Mouse (Mus musculus): ENCODE results near the gene Bcdin3d. TPM values are rescaled to one million over a fixed set of nuclear protein-coding genes. Genes with fewer than 3 reads are reported as not detected.
"Not testable (repeated sequence)": the region's sequence is repeated elsewhere in the genome, so short reads cannot be mapped to it uniquely, and the experiment has no call there.

The Bcdin3d gene
- polyA plus RNA-seq, 1 experiment from 2014 or later = 15.0 TPM

GRCm38 (mm10) chr15:99454585-99455279 lies 19.8 kb downstream of the Bcdin3d start:
- H3K27me3 ChIP-seq = no peaks in the 10 kb centered on the region
- ATAC-seq (ENCODE audit: borderline replicate concordance, extremely low read depth, low FRiP score, low TSS enrichment) = no peak
- H3K9ac ChIP-seq = no peak overlapping the region
- H3K4me3 ChIP-seq = no peak overlapping the region
- no peak overlapping the region for H3K4me2 ChIP-seq
- no peak overlapping the region for H3K27ac ChIP-seq
- peaks cover 4% of the 10 kb centered on the region; the same call in 1 of the 2 replicates for H3K36me3 ChIP-seq
- H3K4me1 ChIP-seq = peaks cover 67% of the 10 kb centered on the region
- 81% methylated on average over 7 of the region's 7 CpGs for WGBS
- H3K9me3 ChIP-seq = no peaks in the 10 kb centered on the region

GRCm38 (mm10) chr15:99453153-99453900 lies 21.2 kb downstream of the Bcdin3d start:
- H3K4me2 ChIP-seq = no peak overlapping the region
- no peaks in the 10 kb centered on the region for H3K27me3 ChIP-seq
- no peak for ATAC-seq (ENCODE audit: borderline replicate concordance, extremely low read depth, low FRiP score, low TSS enrichment)
- H3K4me3 ChIP-seq = no peak overlapping the region
- no peaks in the 10 kb centered on the region for H3K9me3 ChIP-seq
- H3K27ac ChIP-seq = no peak overlapping the region
- no peak overlapping the region; the same call in 1 of the 2 replicates for H3K9ac ChIP-seq
- peaks cover 78% of the 10 kb centered on the region for H3K4me1 ChIP-seq
- WGBS = 63% methylated on average over 11 of the region's 11 CpGs
- peaks cover 4% of the 10 kb centered on the region; the same call in 1 of the 2 replicates for H3K36me3 ChIP-seq

GRCm38 (mm10) chr15:99449751-99450280 lies 24.7 kb downstream of the Bcdin3d start:
- no peak overlapping the region for H3K9ac ChIP-seq
- peaks cover 4% of the 10 kb centered on the region; the same call in 1 of the 2 replicates for H3K36me3 ChIP-seq
- ATAC-seq (ENCODE audit: borderline replicate concordance, extremely low read depth, low FRiP score, low TSS enrichment) = no peak
- peak overlapping the region; percentile 74 for H3K27ac ChIP-seq
- whole genome bisulfite sequencing = 46% methylated on average over 8 of the region's 8 CpGs
- no peaks in the 10 kb centered on the region for H3K9me3 ChIP-seq
- H3K4me2 ChIP-seq = peak overlapping the region; percentile 3; the same call in 1 of the 2 replicates
- peaks cover 54% of the 10 kb centered on the region for H3K4me1 ChIP-seq
- no peak overlapping the region for H3K4me3 ChIP-seq
- no peaks in the 10 kb centered on the region for H3K27me3 ChIP-seq

GRCm38 (mm10) chr15:99449131-99449750 lies 25.3 kb downstream of the Bcdin3d start:
- Histone ChIP-seq H3K27ac (peak overlapping the region; percentile 74), H3K4me1 (peaks cover 51% of the 10 kb centered on the region), H3K27me3 (no peaks in the 10 kb centered on the region), H3K4me2 (0 out of 2 replicates have a peak overlapping the region, but pooled peaks have one; percentile 3), H3K9ac (no peak overlapping the region), H3K9me3 (no peaks in the 10 kb centered on the region), H3K4me3 (no peak overlapping the region), H3K36me3 (peaks cover 7% of the 10 kb centered on the region; the same call in 1 of the 2 replicates)
- peak; percentile 78 for ATAC-seq (ENCODE audit: borderline replicate concordance, extremely low read depth, low FRiP score, low TSS enrichment)
- WGBS = 32% methylated on average over 9 of the region's 9 CpGs

GRCm38 (mm10) chr15:99446136-99446535 lies 28.4 kb downstream of the Bcdin3d start:
- not testable (repeated sequence) for H3K9ac ChIP-seq; H3K27me3 ChIP-seq; H3K4me3 ChIP-seq; H3K27ac ChIP-seq; H3K36me3 ChIP-seq; ATAC-seq (ENCODE audit: borderline replicate concordance, extremely low read depth, low FRiP score, low TSS enrichment); H3K4me2 ChIP-seq; H3K9me3 ChIP-seq
- peaks cover 41% of the 10 kb centered on the region for H3K4me1 ChIP-seq
- WGBS = 90% methylated on average over 10 of the region's 10 CpGs

- Histone ChIP-seq H3K4me2 (no peak overlapping the region), H3K4me1 (peaks cover 44% of the 10 kb centered on the region), H3K27ac (no peak overlapping the region), H3K36me3 (0 out of 2 replicates have a peak, but pooled peaks cover 3% of the 10 kb centered on the region), H3K9ac (no peak overlapping the region), H3K4me3 (no peak overlapping the region), H3K27me3 (no peaks in the 10 kb centered on the region), H3K9me3 (no peaks in the 10 kb centered on the region)
- WGBS = 59% methylated on average over 6 of the region's 6 CpGs
- no peak for ATAC-seq (ENCODE audit: borderline replicate concordance, extremely low read depth, low FRiP score, low TSS enrichment)
These were observed 29.0 kb downstream of the Bcdin3d start for GRCm38 (mm10) chr15:99445567-99445966.

GRCm38 (mm10) chr15:99442358-99442757 lies 32.2 kb downstream of the Bcdin3d start:
- no peak overlapping the region for H3K4me3 ChIP-seq
- H3K9me3 ChIP-seq = no peaks in the 10 kb centered on the region
- no peak overlapping the region for H3K9ac ChIP-seq
- H3K4me1 ChIP-seq = peaks cover 48% of the 10 kb centered on the region
- H3K27me3 ChIP-seq = no peaks in the 10 kb centered on the region
- no peak for ATAC-seq (ENCODE audit: borderline replicate concordance, extremely low read depth, low FRiP score, low TSS enrichment)
- H3K36me3 ChIP-seq = peaks cover 7% of the 10 kb centered on the region; the same call in 1 of the 2 replicates
- 55% methylated on average over 7 of the region's 7 CpGs for WGBS
- H3K4me2 ChIP-seq = no peak overlapping the region
- peak overlapping the region; percentile 20; the same call in 1 of the 2 replicates for H3K27ac ChIP-seq

GRCm38 (mm10) chr15:99440816-99441457 lies 33.6 kb downstream of the Bcdin3d start:
- Histone ChIP-seq H3K27ac (peak overlapping the region; percentile 83), H3K9ac (no peak overlapping the region), H3K4me3 (no peak overlapping the region), H3K9me3 (no peaks in the 10 kb centered on the region), H3K4me1 (peaks cover 52% of the 10 kb centered on the region), H3K36me3 (peaks cover 7% of the 10 kb centered on the region; the same call in 1 of the 2 replicates), H3K27me3 (no peaks in the 10 kb centered on the region), H3K4me2 (peak overlapping the region; percentile 9; the same call in 1 of the 2 replicates)
- 35% methylated on average over 8 of the region's 8 CpGs for WGBS
- ATAC-seq (ENCODE audit: borderline replicate concordance, extremely low read depth, low FRiP score, low TSS enrichment) = no peak

GRCm38 (mm10) chr15:99440112-99440815 lies 34.3 kb downstream of the Bcdin3d start:
- no peak overlapping the region for H3K4me3 ChIP-seq
- H3K27me3 ChIP-seq = no peaks in the 10 kb centered on the region
- 23% methylated on average over 2 of the region's 2 CpGs for WGBS
- H3K9ac ChIP-seq = no peak overlapping the region
- peaks cover 7% of the 10 kb centered on the region; the same call in 1 of the 2 replicates for H3K36me3 ChIP-seq
- peak overlapping the region; percentile 83 for H3K27ac ChIP-seq
- peaks cover 57% of the 10 kb centered on the region for H3K4me1 ChIP-seq
- peak; percentile 95 for ATAC-seq (ENCODE audit: borderline replicate concordance, extremely low read depth, low FRiP score, low TSS enrichment)
- H3K4me2 ChIP-seq = peak overlapping the region; percentile 9; the same call in 1 of the 2 replicates
- no peaks in the 10 kb centered on the region for H3K9me3 ChIP-seq

GRCm38 (mm10) chr15:99438966-99439698 lies 35.4 kb downstream of the Bcdin3d start:
- Histone ChIP-seq H3K27ac (no peak overlapping the region), H3K4me1 (peaks cover 67% of the 10 kb centered on the region), H3K9me3 (no peaks in the 10 kb centered on the region), H3K4me2 (no peak overlapping the region), H3K36me3 (peaks cover 5% of the 10 kb centered on the region; the same call in 1 of the 2 replicates), H3K4me3 (no peak overlapping the region), H3K9ac (no peak overlapping the region), H3K27me3 (no peaks in the 10 kb centered on the region)
- WGBS = 66% methylated on average over 8 of the region's 8 CpGs
- no peak for ATAC-seq (ENCODE audit: borderline replicate concordance, extremely low read depth, low FRiP score, low TSS enrichment)

All from lung, embryonic 15.5 days (tissue).